Mouse (Mus musculus): ENCODE measurements around the gene Nhp2. TPM values are rescaled to one million over a fixed set of nuclear protein-coding genes. Genes with fewer than 3 reads are reported as not detected.
"Not testable (repeated sequence)": the region's sequence is repeated elsewhere in the genome, so short reads cannot be mapped to it uniquely, and the experiment has no call there.

The Nhp2 gene
- polyA plus RNA-seq, 1 experiment from 2014 or later: 103 TPM

- H3K4me1 ChIP-seq: peaks cover 30% of the 10 kb centered on the region
- no peak overlapping the region for H3K9ac ChIP-seq
- H3K4me2 ChIP-seq (replicated peaks): no peak overlapping the region
- no peak for ATAC-seq (ENCODE audit: low FRiP score)
- no peaks in the 10 kb centered on the region for H3K36me3 ChIP-seq
- 88% methylated on average over 4 of the region's 4 CpGs for WGBS
- H3K27ac ChIP-seq: no peak overlapping the region
- H3K9me3 ChIP-seq (replicated peaks): no peaks in the 10 kb centered on the region
- H3K4me3 ChIP-seq: no peak overlapping the region
- peaks cover 30% of the 10 kb centered on the region for H3K27me3 ChIP-seq
Measured at GRCm38 (mm10) chr11:51652889-51653418, 33.4 kb downstream of the Nhp2 start.

- Histone ChIP-seq H3K27ac (no peak overlapping the region), H3K4me2 (replicated peaks) (no peak overlapping the region), H3K4me1 (peaks cover 22% of the 10 kb centered on the region), H3K4me3 (no peak overlapping the region), H3K9me3 (replicated peaks) (no peaks in the 10 kb centered on the region), H3K36me3 (no peaks in the 10 kb centered on the region), H3K9ac (no peak overlapping the region), H3K27me3 (peaks cover 28% of the 10 kb centered on the region)
- no peak for ATAC-seq (ENCODE audit: low FRiP score)
- WGBS: 90% methylated on average over 6 of the region's 6 CpGs
Measured at GRCm38 (mm10) chr11:51653736-51654135, 34.2 kb downstream of the Nhp2 start.

GRCm38 (mm10) chr11:51654891-51655290 is 35.4 kb downstream of the Nhp2 start:
- H3K36me3 ChIP-seq: no peaks in the 10 kb centered on the region
- no peak for ATAC-seq (ENCODE audit: low FRiP score)
- H3K4me1 ChIP-seq: peaks cover 11% of the 10 kb centered on the region
- H3K9me3 ChIP-seq (replicated peaks): no peaks in the 10 kb centered on the region
- no peak overlapping the region for H3K4me2 ChIP-seq (replicated peaks)
- H3K27ac ChIP-seq: no peak overlapping the region
- H3K4me3 ChIP-seq: no peak overlapping the region
- H3K27me3 ChIP-seq: peaks cover 17% of the 10 kb centered on the region
- 93% methylated on average over 3 of the region's 3 CpGs for WGBS
- no peak overlapping the region for H3K9ac ChIP-seq

- no peak overlapping the region for H3K4me3 ChIP-seq
- no peaks in the 10 kb centered on the region for H3K4me1 ChIP-seq
- H3K27me3 ChIP-seq: no peaks in the 10 kb centered on the region
- H3K4me2 ChIP-seq (replicated peaks): no peak overlapping the region
- WGBS: 80% methylated on average over 10 of the region's 10 CpGs
- no peak overlapping the region for H3K9ac ChIP-seq
- no peaks in the 10 kb centered on the region for H3K9me3 ChIP-seq (replicated peaks)
- no peak for ATAC-seq (ENCODE audit: low FRiP score)
- no peaks in the 10 kb centered on the region for H3K36me3 ChIP-seq
- H3K27ac ChIP-seq: no peak overlapping the region
Measured at GRCm38 (mm10) chr11:51656798-51657521, 37.4 kb downstream of the Nhp2 start.

- 65% methylated on average over 7 of the region's 7 CpGs for WGBS
- no peaks in the 10 kb centered on the region for H3K4me1 ChIP-seq
- H3K36me3 ChIP-seq: no peaks in the 10 kb centered on the region
- no peaks in the 10 kb centered on the region for H3K27me3 ChIP-seq
- H3K4me2 ChIP-seq (replicated peaks): no peak overlapping the region
- no peak for ATAC-seq (ENCODE audit: low FRiP score)
- no peak overlapping the region for H3K4me3 ChIP-seq
- H3K9ac ChIP-seq: no peak overlapping the region
- H3K9me3 ChIP-seq (replicated peaks): no peaks in the 10 kb centered on the region
- no peak overlapping the region for H3K27ac ChIP-seq
Measured at GRCm38 (mm10) chr11:51658291-51658690, 38.8 kb downstream of the Nhp2 start.

- H3K27ac ChIP-seq: no peak overlapping the region
- WGBS: 68% methylated on average over 6 of the region's 6 CpGs
- no peak for ATAC-seq (ENCODE audit: low FRiP score)
Measured at GRCm38 (mm10) chr11:51658705-51659104, 39.2 kb downstream of the Nhp2 start.

GRCm38 (mm10) chr11:51661867-51662365 is 42.4 kb downstream of the Nhp2 start:
- H3K9ac ChIP-seq: no peak overlapping the region
- no peaks in the 10 kb centered on the region for H3K27me3 ChIP-seq
- H3K36me3 ChIP-seq: no peaks in the 10 kb centered on the region
- ATAC-seq (ENCODE audit: low FRiP score): no peak
- no peak overlapping the region for H3K27ac ChIP-seq
- no peaks in the 10 kb centered on the region for H3K4me1 ChIP-seq
- H3K4me2 ChIP-seq (replicated peaks): no peak overlapping the region
- no peaks in the 10 kb centered on the region for H3K9me3 ChIP-seq (replicated peaks)
- H3K4me3 ChIP-seq: no peak overlapping the region
- WGBS: 78% methylated on average over 16 of the region's 16 CpGs

More at GRCm38 (mm10) chr11:51658705-51659104, 39.2 kb downstream of the Nhp2 start:
- H3K4me3 ChIP-seq: no peak overlapping the region
- no peaks in the 10 kb centered on the region for H3K36me3 ChIP-seq
- no peak overlapping the region for H3K9ac ChIP-seq
- no peaks in the 10 kb centered on the region for H3K27me3 ChIP-seq
- H3K9me3 ChIP-seq (replicated peaks): no peaks in the 10 kb centered on the region
- H3K4me2 ChIP-seq (replicated peaks): no peak overlapping the region
- no peaks in the 10 kb centered on the region for H3K4me1 ChIP-seq

DNA sequence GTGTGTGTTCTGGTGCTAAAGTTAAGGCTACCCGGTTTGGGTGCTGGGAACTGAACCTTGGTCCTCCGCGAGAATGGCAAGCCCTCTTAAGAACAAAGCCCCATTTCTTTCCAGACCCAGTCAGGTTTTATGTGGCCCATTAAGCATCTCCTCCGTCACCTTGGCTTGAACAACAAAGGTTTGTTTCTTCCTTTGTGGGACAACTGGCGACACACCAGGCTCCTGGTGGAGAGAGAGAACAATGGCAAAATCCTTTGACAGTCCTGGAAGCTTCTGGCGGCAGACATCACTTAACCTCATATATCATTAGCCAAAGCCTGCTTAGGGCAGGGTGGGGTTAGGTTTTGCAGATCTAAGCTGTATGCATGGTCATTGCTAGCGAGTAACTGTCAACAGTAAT is 43.1 kb downstream of the Nhp2 start:
- H3K9me3 ChIP-seq (replicated peaks): no peaks in the 10 kb centered on the region
- H3K9ac ChIP-seq: no peak overlapping the region
- no peak overlapping the region for H3K27ac ChIP-seq
- H3K4me1 ChIP-seq: no peaks in the 10 kb centered on the region
- H3K36me3 ChIP-seq: no peaks in the 10 kb centered on the region
- H3K27me3 ChIP-seq: no peaks in the 10 kb centered on the region
- no peak for ATAC-seq (ENCODE audit: low FRiP score)
- 71% methylated on average over 7 of the region's 7 CpGs for WGBS
- no peak overlapping the region for H3K4me2 ChIP-seq (replicated peaks)
- no peak overlapping the region for H3K4me3 ChIP-seq

DNA sequence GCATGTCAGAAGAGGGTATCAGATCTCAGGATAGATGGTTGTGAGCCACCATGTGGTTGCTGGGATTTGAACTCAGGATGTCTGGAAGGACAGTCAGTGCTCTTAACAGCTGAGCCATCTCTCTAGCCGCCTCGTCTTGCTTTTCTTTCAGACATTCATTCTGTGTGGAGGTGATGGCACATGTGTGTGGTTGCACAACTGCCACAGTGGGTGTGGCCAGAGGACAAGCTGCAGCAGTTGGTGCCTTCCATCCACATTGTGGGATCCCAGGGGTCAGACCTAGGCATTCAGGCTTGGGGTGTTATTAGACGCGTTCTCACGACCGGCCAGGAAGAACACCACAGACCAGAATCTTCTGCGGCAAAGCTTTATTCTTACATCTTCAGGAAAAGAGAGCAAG is 45.2 kb downstream of the Nhp2 start:
- ATAC-seq (ENCODE audit: low FRiP score): not testable (repeated sequence)
- 91% methylated on average over 7 of the region's 7 CpGs for WGBS

GRCm38 (mm10) chr11:51670846-51671245 is 51.3 kb downstream of the Nhp2 start:
- H3K36me3 ChIP-seq: no peaks in the 10 kb centered on the region
- H3K9me3 ChIP-seq (replicated peaks): no peaks in the 10 kb centered on the region
- no peak overlapping the region for H3K4me2 ChIP-seq (replicated peaks)
- no peak overlapping the region for H3K4me3 ChIP-seq
- H3K4me1 ChIP-seq: no peaks in the 10 kb centered on the region
- H3K27me3 ChIP-seq: no peaks in the 10 kb centered on the region
- no peak overlapping the region for H3K9ac ChIP-seq
- H3K27ac ChIP-seq: no peak overlapping the region
- ATAC-seq (ENCODE audit: low FRiP score): no peak
- WGBS: 91% methylated on average over 7 of the region's 7 CpGs

More for the DNA sequence above, 45.2 kb downstream of the Nhp2 start:
- not testable (repeated sequence) for H3K4me1 ChIP-seq; H3K36me3 ChIP-seq; H3K27me3 ChIP-seq; H3K4me2 ChIP-seq (replicated peaks); H3K9ac ChIP-seq; H3K9me3 ChIP-seq (replicated peaks); H3K27ac ChIP-seq; H3K4me3 ChIP-seq

GRCm38 (mm10) chr11:51671376-51671775 is 51.8 kb downstream of the Nhp2 start:
- no peaks in the 10 kb centered on the region for H3K36me3 ChIP-seq
- no peaks in the 10 kb centered on the region for H3K4me1 ChIP-seq
- no peak overlapping the region for H3K4me3 ChIP-seq
- ATAC-seq (ENCODE audit: low FRiP score): no peak
- H3K4me2 ChIP-seq (replicated peaks): no peak overlapping the region
- H3K27ac ChIP-seq: no peak overlapping the region
- H3K9ac ChIP-seq: no peak overlapping the region
- no peaks in the 10 kb centered on the region for H3K9me3 ChIP-seq (replicated peaks)
- 78% methylated on average over 2 of the region's 2 CpGs for WGBS
- H3K27me3 ChIP-seq: no peaks in the 10 kb centered on the region; the same call in 1 of the 2 replicates

- WGBS: 82% methylated on average over 9 of the region's 9 CpGs
- H3K4me2 ChIP-seq (replicated peaks): no peak overlapping the region
- H3K27me3 ChIP-seq: no peaks in the 10 kb centered on the region; the same call in 1 of the 2 replicates
- H3K36me3 ChIP-seq: no peaks in the 10 kb centered on the region
- H3K4me3 ChIP-seq: no peak overlapping the region
- H3K9me3 ChIP-seq (replicated peaks): no peaks in the 10 kb centered on the region
- ATAC-seq (ENCODE audit: low FRiP score): no peak
- H3K27ac ChIP-seq: no peak overlapping the region
- no peak overlapping the region for H3K9ac ChIP-seq
- no peaks in the 10 kb centered on the region for H3K4me1 ChIP-seq
Measured at GRCm38 (mm10) chr11:51673291-51673690, 53.8 kb downstream of the Nhp2 start.
